Mouse (Mus musculus) midbrain, embryonic 11.5 days (tissue): ENCODE measurements at regions not wholly inside any gene's neighbourhood (a gene's known extent, or its start where the extent isn't known, plus 50 kb on each side); places are given as distances from the start of the nearest gene placed in this dataset.

ENCODE experiments used
- ATAC-seq: fragments of 200-750 bp; cut with Nextera tagmentation; 2 replicates; pipeline ENCODE4 v1.8.0; 2017; ENCODE audit warnings: moderate TSS enrichment, moderate library complexity; ENCODE audit not compliant: low FRiP score
- DNase-seq: peaks from one replicate; pipeline ENCODE4 v3.0.0; 2015; ENCODE audit warnings: low spot score; ENCODE audit errors: missing footprints
- H3K27ac ChIP-seq: fragments of 300-500 bp; sonication (generic); 2 replicates; pipeline ENCODE4 v1.5.1; 2014; ENCODE audit warnings: low read depth, low read length
- H3K27me3 ChIP-seq: fragments of 300-500 bp; sonication (generic); 2 replicates; pipeline ENCODE4 v1.6.1; 2014; ENCODE audit warnings: mild to moderate bottlenecking, low read length, moderate library complexity, mixed read lengths; ENCODE audit not compliant: control insufficient read depth, insufficient read depth
- H3K36me3 ChIP-seq: fragments of 300-500 bp; sonication (generic); 2 replicates; pipeline ENCODE4 v1.6.1; 2014; ENCODE audit warnings: mild to moderate bottlenecking, low read length, moderate library complexity, mixed read lengths; ENCODE audit not compliant: control insufficient read depth, insufficient read depth
- H3K4me1 ChIP-seq: fragments of 300-500 bp; sonication (generic); 2 replicates; pipeline ENCODE4 v1.6.1; 2014; ENCODE audit warnings: low read length; ENCODE audit not compliant: control insufficient read depth, insufficient read depth
- H3K4me2 ChIP-seq: fragments of 300-500 bp; sonication (generic); 2 replicates; pipeline ENCODE4 v1.6.1; 2014; ENCODE audit warnings: mild to moderate bottlenecking, moderate library complexity
- H3K4me3 ChIP-seq: fragments of 300-500 bp; sonication (generic); 2 replicates; pipeline ENCODE4 v1.5.1; 2014; ENCODE audit warnings: low read depth, low read length
- H3K9ac ChIP-seq: fragments of 300-500 bp; sonication (generic); 2 replicates; pipeline ENCODE4 v1.6.1; 2014; ENCODE audit warnings: low read length
- H3K9me3 ChIP-seq: fragments of 300-500 bp; sonication (generic); 2 replicates; pipeline ENCODE4 v1.6.1; 2016; ENCODE audit warnings: low read length; ENCODE audit not compliant: control insufficient read depth
- WGBS: fragments of 180-500 bp; shearing (Covaris S2); extraction: QIAGEN DNeasy Blood & Tissue Kit; methylation state at CpG from one replicate; pipeline ENCODE4 v1.1.7; 2014; 5-methylcytosine and 5-hydroxymethylcytosine counted together

DNA sequence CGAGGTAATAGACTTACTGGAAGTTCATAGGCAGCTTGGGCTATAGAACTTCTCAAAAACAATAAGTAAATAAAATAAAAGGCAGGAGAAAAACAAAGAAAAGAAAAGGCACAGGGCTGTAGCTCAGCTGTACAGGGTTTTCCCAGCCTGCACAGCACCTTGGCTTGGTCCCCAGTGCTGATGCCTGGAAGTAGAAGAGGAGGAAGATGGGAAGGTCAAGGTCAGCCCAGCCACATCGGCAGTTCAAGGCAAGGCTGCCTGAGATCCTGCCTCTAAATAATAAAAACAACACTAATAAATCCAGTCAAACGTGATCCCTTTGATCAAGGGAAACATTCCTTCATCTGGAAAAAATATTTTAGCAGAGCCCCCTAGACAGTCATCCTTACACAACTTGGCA lies 103.1 kb downstream of the Cenpf start:
- no peak overlapping the region for H3K4me3 ChIP-seq
- H3K27ac ChIP-seq: no peak overlapping the region
- ATAC-seq (no peak), DNase-seq (no peak)
- H3K4me1 ChIP-seq: no peaks in the 10 kb centered on the region
- H3K9me3 ChIP-seq: no peaks in the 10 kb centered on the region
- no peak overlapping the region for H3K4me2 ChIP-seq
- no peaks in the 10 kb centered on the region for H3K36me3 ChIP-seq
- WGBS: 77% methylated on average over 3 of the region's 3 CpGs
- no peak overlapping the region for H3K9ac ChIP-seq
- no peaks in the 10 kb centered on the region for H3K27me3 ChIP-seq

DNA sequence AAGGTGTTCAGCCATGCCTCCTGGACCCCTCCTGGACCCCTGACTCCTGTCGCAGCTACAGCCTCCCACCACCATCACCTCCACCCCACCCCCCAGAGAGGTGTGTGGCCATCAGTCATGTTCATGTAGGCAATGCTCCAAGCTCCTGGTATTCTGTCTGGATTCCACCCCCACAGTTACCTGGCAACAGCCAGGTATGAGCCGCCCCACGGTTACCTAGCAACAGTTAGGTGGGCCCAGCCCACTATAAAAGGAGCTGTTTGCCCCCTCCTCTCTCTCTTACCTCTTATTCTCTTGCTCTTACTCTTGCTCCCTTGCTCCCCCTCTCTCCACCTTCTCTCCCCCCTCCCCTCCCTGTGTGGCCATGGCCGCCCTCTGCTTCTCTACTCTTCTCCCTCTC lies 106.5 kb downstream of the Cenpf start:
- H3K9me3 ChIP-seq: no peaks in the 10 kb centered on the region
- H3K36me3 ChIP-seq: no peaks in the 10 kb centered on the region
- DNase-seq: no peak
- no peak overlapping the region for H3K4me3 ChIP-seq
- no peak overlapping the region for H3K9ac ChIP-seq
- no peaks in the 10 kb centered on the region for H3K4me1 ChIP-seq
- H3K27me3 ChIP-seq: no peaks in the 10 kb centered on the region
- H3K27ac ChIP-seq: no peak overlapping the region
- 88% methylated on average over 4 of the region's 4 CpGs for WGBS
- ATAC-seq: no peak
- H3K4me2 ChIP-seq: no peak overlapping the region

DNA sequence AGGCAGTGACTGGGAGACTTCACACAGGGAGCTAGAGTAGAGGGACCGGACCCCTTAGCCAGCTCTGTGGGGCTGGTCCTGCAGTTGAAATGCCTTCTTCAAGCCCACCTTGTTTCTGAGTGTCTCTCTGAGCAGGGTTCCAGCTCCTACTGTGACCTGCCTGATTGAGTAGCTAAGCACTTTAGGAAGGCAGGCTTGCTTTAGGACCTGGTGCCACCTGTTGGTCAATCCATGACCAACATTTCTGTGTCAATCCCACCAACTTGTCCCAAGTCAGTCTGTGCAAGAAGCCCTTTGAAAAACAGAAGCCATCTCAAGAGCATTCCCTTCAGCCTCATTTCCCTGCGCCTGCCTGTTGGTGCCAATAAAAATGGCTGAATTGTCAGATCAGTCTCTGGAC lies 108.5 kb downstream of the Cenpf start:
- no peak for DNase-seq
- 73% methylated on average over 2 of the region's 2 CpGs for WGBS
- no peaks in the 10 kb centered on the region for H3K4me1 ChIP-seq
- H3K27me3 ChIP-seq: no peaks in the 10 kb centered on the region
- no peaks in the 10 kb centered on the region for H3K9me3 ChIP-seq
- 0 out of 2 replicates have a peak, but pooled peaks have one; percentile 16 for ATAC-seq
- no peak overlapping the region for H3K27ac ChIP-seq
- H3K4me3 ChIP-seq: no peak overlapping the region
- H3K4me2 ChIP-seq: no peak overlapping the region
- H3K9ac ChIP-seq: no peak overlapping the region
- no peaks in the 10 kb centered on the region for H3K36me3 ChIP-seq

DNA sequence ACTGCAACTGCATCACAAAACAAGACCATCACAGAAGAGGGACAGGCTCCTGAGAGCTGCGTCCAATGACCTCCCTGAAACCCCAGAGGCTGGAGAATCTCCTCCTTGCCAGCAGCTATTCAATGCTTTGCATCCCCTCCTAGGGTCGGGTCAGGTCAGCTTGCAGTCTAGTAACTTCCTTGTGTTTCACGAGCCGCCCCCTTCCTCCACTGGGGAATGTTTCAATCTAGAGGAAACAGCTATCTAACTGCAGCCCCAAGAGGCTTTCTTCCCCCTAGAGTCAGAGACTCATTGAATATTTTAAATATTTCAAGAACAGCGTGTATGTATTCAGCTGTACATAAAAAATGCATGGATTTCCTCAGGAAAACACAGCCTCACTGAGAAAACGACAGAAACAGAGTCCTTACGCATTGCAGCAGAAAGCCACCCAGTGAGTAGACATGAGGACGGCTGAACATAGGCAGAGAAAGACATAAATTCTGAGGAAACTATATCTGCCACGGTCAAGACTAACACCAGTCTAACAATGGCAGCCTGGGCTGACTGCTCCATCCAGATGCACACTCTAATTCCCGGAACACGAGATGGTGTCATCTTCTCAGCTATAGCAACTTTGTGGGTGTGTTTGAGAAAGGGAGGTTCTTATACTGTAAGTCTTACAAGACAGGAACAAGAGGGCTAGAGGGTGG lies 111.4 kb downstream of the Cenpf start:
- Histone ChIP-seq H3K4me2 (no peak overlapping the region), H3K9me3 (no peaks in the 10 kb centered on the region), H3K4me1 (no peaks in the 10 kb centered on the region), H3K4me3 (no peak overlapping the region), H3K9ac (no peak overlapping the region), H3K36me3 (no peaks in the 10 kb centered on the region), H3K27me3 (no peaks in the 10 kb centered on the region), H3K27ac (no peak overlapping the region)
- 69% methylated on average over 11 of the region's 11 CpGs for WGBS
- ATAC-seq: no peak
- no peak for DNase-seq

DNA sequence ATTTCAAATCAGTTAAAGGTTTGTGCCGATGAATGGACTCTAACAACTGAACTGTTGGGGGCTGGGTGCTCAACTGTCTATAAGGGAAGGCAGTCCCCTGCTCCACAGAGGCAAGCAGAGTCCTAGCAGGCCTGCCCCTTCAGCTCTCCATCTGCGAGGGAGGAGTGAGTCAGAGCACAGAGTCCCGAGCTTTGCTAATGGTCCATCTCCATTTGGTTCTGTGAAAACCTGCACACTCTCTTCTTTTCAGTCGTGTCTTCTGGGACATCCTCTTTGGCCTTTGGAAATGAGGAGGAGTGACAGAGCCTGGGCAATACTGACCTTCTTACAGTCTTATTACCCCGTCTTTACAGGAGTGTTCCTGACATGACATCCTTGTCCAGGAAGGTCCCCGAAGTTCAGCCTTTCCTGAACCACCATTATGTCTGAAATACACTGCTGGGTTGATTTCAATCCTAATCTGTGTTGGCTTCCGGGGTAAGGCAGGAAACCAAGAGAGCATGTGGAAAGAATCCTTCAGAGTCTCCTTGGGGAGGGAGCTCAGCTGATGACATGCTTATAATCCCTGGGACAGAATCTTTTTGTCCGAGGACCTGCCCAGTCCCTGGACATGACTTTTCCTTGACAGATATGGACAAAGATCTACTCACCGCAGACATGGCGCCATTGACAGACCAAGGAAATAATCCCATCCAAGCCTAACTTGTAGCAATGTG lies 112.2 kb downstream of the Cenpf start:
- H3K27ac ChIP-seq: no peak overlapping the region
- no peak overlapping the region for H3K9ac ChIP-seq
- H3K36me3 ChIP-seq: no peaks in the 10 kb centered on the region
- DNase-seq (no peak), ATAC-seq (no peak)
- H3K4me1 ChIP-seq: no peaks in the 10 kb centered on the region
- H3K9me3 ChIP-seq: no peaks in the 10 kb centered on the region
- no peak overlapping the region for H3K4me3 ChIP-seq
- 88% methylated on average over 10 of the region's 10 CpGs for WGBS
- no peak overlapping the region for H3K4me2 ChIP-seq
- no peaks in the 10 kb centered on the region for H3K27me3 ChIP-seq

DNA sequence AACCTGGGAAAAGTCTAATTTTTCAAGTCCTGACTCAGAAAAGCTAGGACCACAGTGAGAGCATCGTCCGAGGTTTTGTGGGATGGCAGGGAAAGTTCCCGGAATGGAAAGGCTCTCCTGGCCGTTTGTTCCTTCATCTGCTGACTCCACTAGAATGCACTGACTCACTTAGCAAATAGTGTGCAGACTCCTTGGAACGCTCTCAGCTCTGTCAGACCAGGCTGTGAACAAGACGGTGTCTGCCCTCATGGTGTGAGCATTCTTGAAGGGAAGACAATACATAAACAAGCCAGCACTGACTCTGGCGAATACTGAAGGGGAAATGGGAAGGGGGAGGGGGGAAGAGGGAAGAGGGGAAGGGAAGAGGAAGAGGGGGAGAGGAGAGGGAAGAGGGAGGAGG lies 121.4 kb downstream of the Cenpf start:
- no peaks in the 10 kb centered on the region for H3K36me3 ChIP-seq
- DNase-seq: peak; percentile 61
- H3K27me3 ChIP-seq: no peaks in the 10 kb centered on the region
- H3K4me2 ChIP-seq: no peak overlapping the region
- no peak overlapping the region for H3K4me3 ChIP-seq
- H3K9ac ChIP-seq: no peak overlapping the region
- no peaks in the 10 kb centered on the region for H3K4me1 ChIP-seq
- H3K27ac ChIP-seq: no peak overlapping the region
- no peak for ATAC-seq
- WGBS: 53% methylated on average over 7 of the region's 7 CpGs
- H3K9me3 ChIP-seq: no peaks in the 10 kb centered on the region

DNA sequence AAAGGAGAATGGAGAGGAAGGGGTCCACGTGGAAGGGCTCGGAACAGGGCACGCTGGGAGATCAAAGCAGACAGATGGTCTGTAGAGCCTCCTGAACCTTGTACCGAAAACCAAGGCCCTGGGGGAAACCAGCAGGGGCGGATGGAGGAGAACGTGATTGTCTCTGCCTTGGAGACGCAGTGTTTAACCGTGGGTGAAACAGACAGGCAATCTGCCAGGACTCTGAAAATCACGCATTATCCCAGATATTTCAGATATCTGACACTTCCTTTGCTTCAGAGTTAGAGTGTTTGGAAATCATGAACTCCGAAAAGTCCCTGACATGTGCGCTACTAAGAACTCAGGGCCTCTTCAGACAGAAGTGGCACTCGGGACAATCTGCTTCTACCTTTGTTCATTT lies 126.1 kb downstream of the Cenpf start:
- no peak overlapping the region for H3K4me2 ChIP-seq
- H3K27me3 ChIP-seq: no peaks in the 10 kb centered on the region
- DNase-seq (peak; percentile 45), ATAC-seq (no peak)
- no peak overlapping the region for H3K27ac ChIP-seq
- 90% methylated on average over 12 of the region's 12 CpGs for WGBS
- H3K36me3 ChIP-seq: no peaks in the 10 kb centered on the region
- no peaks in the 10 kb centered on the region for H3K4me1 ChIP-seq
- no peaks in the 10 kb centered on the region for H3K9me3 ChIP-seq
- H3K9ac ChIP-seq: no peak overlapping the region
- no peak overlapping the region for H3K4me3 ChIP-seq

DNA sequence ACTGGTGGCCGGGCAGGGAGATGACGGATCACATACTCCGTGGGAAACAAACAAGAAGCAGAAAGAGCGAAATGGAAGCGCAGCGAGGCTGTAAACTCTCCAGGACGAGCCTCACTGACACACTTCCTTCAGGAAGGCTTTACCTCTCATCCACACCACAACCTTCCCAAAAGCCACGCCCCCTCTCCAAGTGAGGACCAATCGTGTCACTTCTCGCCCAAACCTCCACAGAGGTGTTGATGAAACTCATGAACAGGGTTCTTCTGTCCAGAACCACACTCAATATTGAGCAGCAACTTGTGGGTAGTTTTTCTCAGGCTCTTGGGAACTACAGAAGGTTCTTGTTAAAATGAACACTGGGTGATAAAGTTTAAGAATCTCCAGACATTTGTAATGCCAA lies 127.3 kb downstream of the Cenpf start:
- no peaks in the 10 kb centered on the region for H3K9me3 ChIP-seq
- H3K4me1 ChIP-seq: no peaks in the 10 kb centered on the region
- H3K4me2 ChIP-seq: no peak overlapping the region
- no peak overlapping the region for H3K27ac ChIP-seq
- no peaks in the 10 kb centered on the region for H3K27me3 ChIP-seq
- WGBS: 52% methylated on average over 10 of the region's 10 CpGs
- no peak for ATAC-seq
- no peak for DNase-seq
- no peaks in the 10 kb centered on the region for H3K36me3 ChIP-seq
- no peak overlapping the region for H3K4me3 ChIP-seq
- no peak overlapping the region for H3K9ac ChIP-seq

DNA sequence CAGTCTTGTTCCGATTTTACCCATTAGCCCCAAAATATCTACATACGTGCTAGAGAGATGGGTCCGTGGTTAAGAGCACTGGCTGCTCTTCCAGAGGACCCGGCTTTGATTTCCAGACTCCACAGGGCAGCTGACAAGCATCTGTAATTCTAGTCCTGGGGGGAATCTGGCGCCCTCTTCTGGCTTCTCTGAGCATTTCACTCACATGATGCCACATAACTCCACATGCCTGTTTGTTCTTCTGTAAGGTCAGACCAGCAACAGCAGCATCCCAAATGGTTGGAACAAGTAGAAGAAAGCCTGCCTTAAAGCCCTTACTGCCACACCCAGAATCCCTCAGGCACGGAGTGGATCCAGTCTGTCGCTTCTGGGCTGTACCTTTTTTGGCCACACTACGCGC lies 137.0 kb downstream of the Cenpf start:
- no peaks in the 10 kb centered on the region for H3K27me3 ChIP-seq
- H3K4me2 ChIP-seq: no peak overlapping the region
- H3K4me3 ChIP-seq: no peak overlapping the region
- no peak overlapping the region for H3K27ac ChIP-seq
- H3K4me1 ChIP-seq: no peaks in the 10 kb centered on the region
- H3K9me3 ChIP-seq: no peaks in the 10 kb centered on the region
- H3K9ac ChIP-seq: no peak overlapping the region
- H3K36me3 ChIP-seq: no peaks in the 10 kb centered on the region
- WGBS: 87% methylated on average over 9 of the region's 9 CpGs
- ATAC-seq (no peak), DNase-seq (no peak)
